Comparison of ENCODE assay signal across 24 mouse cellular contexts in the genomic region with DNA sequence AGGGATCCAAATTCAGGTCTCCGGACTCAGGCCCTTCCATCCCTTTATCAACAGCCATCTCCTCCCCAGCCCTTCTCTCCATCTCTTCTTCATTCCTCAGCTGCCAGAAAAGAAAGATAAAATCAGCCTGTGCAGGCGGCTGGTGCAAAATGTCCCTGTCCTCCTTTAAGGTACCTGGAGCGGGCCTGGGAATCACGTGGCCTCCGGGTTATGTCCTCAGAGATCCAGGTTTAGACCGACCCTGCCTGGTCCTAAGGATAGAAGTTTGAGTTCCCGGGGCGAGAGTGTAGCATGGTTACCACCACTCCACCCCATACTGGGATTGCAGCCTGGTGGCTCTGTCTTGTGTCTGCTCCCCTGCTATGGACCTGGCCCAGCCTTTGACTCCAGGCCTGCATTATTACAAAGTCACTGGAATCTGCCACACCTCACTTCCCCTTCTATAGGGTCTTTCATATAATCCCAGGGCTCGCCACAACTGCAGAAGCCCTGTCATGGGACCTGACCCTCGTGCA. TPM values are rescaled to one million over a fixed set of nuclear protein-coding genes. Genes with fewer than 3 reads are reported as not detected.
A peak's percentile ranks its signal among the peaks of the same experiment; 100 is the strongest.
DNase-seq lines count a peak whose midpoint lies in the region; ATAC-seq and TF ChIP-seq lines count a peak whose summit lies in the region.
"Had no signal": no experiment of that assay in that cellular context is flagged by ENCODE, and none has a peak within 500 bp of the region (broad histone marks: within the 10 kb centered on the region; RNA-seq: fewer than 3 reads in every experiment).

No protein-coding gene starts in this region.

- DNase-seq in heart, adult 11 months, result peak; percentile 96
- no peak for DNase-seq in heart, postnatal 25 days (ENCODE audit: low spot score)
- DNase-seq in heart, postnatal 0 days (ENCODE audit: low spot score), result no peak
- no peak for DNase-seq in heart, postnatal 4 days
- no peak for DNase-seq in lung, postnatal 0 days (ENCODE audit: low spot score)
- no peak for DNase-seq in lung, postnatal 36 days
- no peak for DNase-seq in thymus, adult 18-20 months
- DNase-seq: adrenal gland, postnatal 25 days; cerebellum, adult 9-10 months; layer of hippocampus, adult 9-11 months; liver, postnatal 0 days; retina, postnatal 1 day; right cerebral cortex, postnatal 25 days; spleen, adult 18-20 months had no signal

- no peak overlapping the region for H3K4me3 ChIP-seq in heart, postnatal 0 days (ENCODE audit: low read depth, low read length)
- no peak overlapping the region for H3K4me3 ChIP-seq in lung, postnatal 0 days (ENCODE audit: low read depth, low read length)
- H3K4me3 ChIP-seq in embryonic fibroblast, embryonic 13.5 days (ENCODE audit: insufficient read depth, low read length), result no peak overlapping the region
- H3K4me3 ChIP-seq: forebrain, embryonic 12.5 days; midbrain, embryonic 10.5 days; myocyte; neural tube, embryonic 13.5 days had no signal

- WGBS in heart, postnatal 0 days, result 81% methylated on average over 10 of the region's 10 CpGs
- 79% methylated on average over 10 of the region's 10 CpGs for WGBS in lung, postnatal 0 days

- H3K27ac ChIP-seq in heart, postnatal 0 days (ENCODE audit: low read depth), result peak overlapping the region; percentile 85
- H3K27ac ChIP-seq in lung, postnatal 0 days (ENCODE audit: low read length), result peak overlapping the region; percentile 69
- H3K27ac ChIP-seq in embryonic fibroblast, embryonic 13.5 days (ENCODE audit: insufficient read depth, low read length), result peak overlapping the region; percentile 8; the same call in 1 of the 2 replicates
- H3K27ac ChIP-seq: forebrain, embryonic 12.5 days; hindbrain, embryonic 14.5 days; macrophage; midbrain, embryonic 10.5 days; neural tube, embryonic 13.5 days had no signal

- no peaks in the 10 kb centered on the region for H3K9me3 ChIP-seq in heart, postnatal 0 days (replicated peaks; ENCODE audit: control insufficient read depth, low read length)
- H3K9me3 ChIP-seq in lung, postnatal 0 days (ENCODE audit: low read length), result no peaks in the 10 kb centered on the region
- H3K9me3 ChIP-seq: forebrain, embryonic 12.5 days; midbrain, embryonic 10.5 days; neural tube, embryonic 13.5 days had no signal

- no peak for TF ChIP-seq EP300 in heart, postnatal 0 days (IDR thresholded peaks at IDR 0.05; ENCODE audit: low read depth)
- TF ChIP-seq EP300 in lung, postnatal 0 days (IDR thresholded peaks at IDR 0.05), result no peak

- TF ChIP-seq CTCF in heart, postnatal 0 days (IDR thresholded peaks at IDR 0.05; ENCODE audit: low read depth), result no peak
- no peak for TF ChIP-seq CTCF in lung, postnatal 0 days (IDR thresholded peaks at IDR 0.05)
- TF ChIP-seq CTCF in embryonic fibroblast, embryonic 13.5 days (IDR thresholded peaks at IDR 0.05; ENCODE audit: borderline replicate concordance, insufficient read depth, low read length), result no peak

- no peak for ATAC-seq in heart, postnatal 0 days (ENCODE audit: insufficient read depth, low read depth)
- no peak for ATAC-seq in lung, postnatal 0 days
- ATAC-seq: inflammation-experienced regulatory T-cells, adult 6 months; liver, postnatal 0 days; midbrain, embryonic 16.5 days had no signal

- no peak overlapping the region for H3K9ac ChIP-seq in heart, postnatal 0 days (replicated peaks; ENCODE audit: low read depth, low read length)
- no peak overlapping the region for H3K9ac ChIP-seq in lung, postnatal 0 days (replicated peaks; ENCODE audit: low read depth)
- H3K9ac ChIP-seq: forebrain, embryonic 12.5 days; hindbrain, embryonic 14.5 days; liver, postnatal 0 days; neural tube, embryonic 13.5 days had no signal

- no peak for TF ChIP-seq POLR2A in embryonic fibroblast, embryonic 13.5 days (IDR thresholded peaks at IDR 0.05; ENCODE audit: low read depth, low read length)

- H3K27me3 ChIP-seq in heart, postnatal 0 days (ENCODE audit: control insufficient read depth, insufficient read depth, low read length), result no peaks in the 10 kb centered on the region
- no peaks in the 10 kb centered on the region for H3K27me3 ChIP-seq in lung, postnatal 0 days (replicated peaks; ENCODE audit: insufficient read depth, low read length)
- H3K27me3 ChIP-seq: forebrain, embryonic 12.5 days; neural tube, embryonic 13.5 days had no signal

- peaks cover 42% of the 10 kb centered on the region for H3K36me3 ChIP-seq in heart, postnatal 0 days (replicated peaks; ENCODE audit: control insufficient read depth, insufficient read depth, low read length)
- peaks cover 10% of the 10 kb centered on the region for H3K36me3 ChIP-seq in lung, postnatal 0 days (ENCODE audit: insufficient read depth, low read length)

- H3K4me1 ChIP-seq in heart, postnatal 0 days (ENCODE audit: control insufficient read depth, insufficient read depth), result peaks cover 7% of the 10 kb centered on the region; the same call in 1 of the 2 replicates
- H3K4me1 ChIP-seq in lung, postnatal 0 days (ENCODE audit: insufficient read depth, low read depth, low read length), result no peaks in the 10 kb centered on the region; the same call in 1 of the 2 replicates
- peaks cover 20% of the 10 kb centered on the region for H3K4me1 ChIP-seq in embryonic fibroblast, embryonic 13.5 days (ENCODE audit: control insufficient read depth, insufficient read depth, low read length)
- H3K4me1 ChIP-seq: forebrain, embryonic 12.5 days; midbrain, embryonic 10.5 days had no signal

- no peak overlapping the region for H3K4me2 ChIP-seq in heart, postnatal 0 days (ENCODE audit: low read depth, low read length)
- no peak overlapping the region for H3K4me2 ChIP-seq in lung, postnatal 0 days (replicated peaks; ENCODE audit: low read depth, low read length)
- H3K4me2 ChIP-seq: forebrain, embryonic 12.5 days; hindbrain, embryonic 14.5 days; liver, embryonic 11.5 days; neural tube, embryonic 13.5 days had no signal

- intact Hi-C loops in heart, postnatal 25 days (cut with DNase I), result no loop called here

RNA-seq across cellular contexts. Expression of gene Rilpl1, which starts 20.6 kb away (rescaled TPM):
- total RNA-seq in heart, postnatal 25 days (2021), result 100 to 1,000 TPM; 191 to 222 TPM
- total RNA-seq in heart, postnatal 0 days (2014; rRNA removed; ENCODE audit: low replicate concordance), result 34.7 and 52.1 TPM in 2 replicates
- 39.0 and 40.5 TPM in 2 replicates for polyA plus RNA-seq in heart, postnatal 0 days (2015; fragmentation: Nextera tagmentation; extraction: Ambion mirVana)
- 10 to 100 TPM; 50.3 to 53.6 TPM for total RNA-seq in heart, postnatal 4 days (2021)
- 24.4 and 26.6 TPM in 2 replicates for polyA plus RNA-seq in lung, postnatal 0 days (2015; fragmentation: Nextera tagmentation; extraction: Ambion mirVana)
- 19.8 and 23.2 TPM in 2 replicates for polyA plus RNA-seq in embryonic fibroblast, embryonic 13.5 days (2011; ENCODE audit: insufficient read length, low read depth, missing spikeins)

RNA-seq across cellular contexts. Expression of gene Snrnp35, which starts 27.7 kb away (rescaled TPM):
- 10 to 100 TPM; 10.0 to 12.7 TPM for total RNA-seq in heart, postnatal 25 days (2021)
- total RNA-seq in heart, postnatal 0 days (2014; rRNA removed; ENCODE audit: low replicate concordance), result 0.50 and 4.4 TPM in 2 replicates
- 14.0 and 14.6 TPM in 2 replicates for polyA plus RNA-seq in heart, postnatal 0 days (2015; fragmentation: Nextera tagmentation; extraction: Ambion mirVana)
- 10 to 100 TPM; 19.3 to 23.5 TPM for total RNA-seq in heart, postnatal 4 days (2021)
- 11.7 and 12.8 TPM in 2 replicates for polyA plus RNA-seq in lung, postnatal 0 days (2015; fragmentation: Nextera tagmentation; extraction: Ambion mirVana)
- 11.1 and 12.1 TPM in 2 replicates for polyA plus RNA-seq in embryonic fibroblast, embryonic 13.5 days (2011; ENCODE audit: insufficient read length, low read depth, missing spikeins)

RNA-seq across cellular contexts. Expression of gene Tmed2, which starts 29.9 kb away (rescaled TPM):
- 100 to 1,000 TPM; 165 to 178 TPM for total RNA-seq in heart, postnatal 25 days (2021)
- 331 and 388 TPM in 2 replicates for total RNA-seq in heart, postnatal 0 days (2014; rRNA removed; ENCODE audit: low replicate concordance)
- 389 and 404 TPM in 2 replicates for polyA plus RNA-seq in heart, postnatal 0 days (2015; fragmentation: Nextera tagmentation; extraction: Ambion mirVana)
- 100 to 1,000 TPM; 217 to 226 TPM for total RNA-seq in heart, postnatal 4 days (2021)
- 478 and 479 TPM in 2 replicates for polyA plus RNA-seq in lung, postnatal 0 days (2015; fragmentation: Nextera tagmentation; extraction: Ambion mirVana)
- 510 and 665 TPM in 2 replicates for polyA plus RNA-seq in embryonic fibroblast, embryonic 13.5 days (2011; ENCODE audit: insufficient read length, low read depth, missing spikeins)

RNA-seq across cellular contexts. Expression of gene Rilpl2, which starts 32.4 kb away (rescaled TPM):
- total RNA-seq in heart, postnatal 25 days (2021), result 1 to 10 TPM; 7.9 to 9.4 TPM
- 8.4 and 12.4 TPM in 2 replicates for total RNA-seq in heart, postnatal 0 days (2014; rRNA removed; ENCODE audit: low replicate concordance)
- polyA plus RNA-seq in heart, postnatal 0 days (2015; fragmentation: Nextera tagmentation; extraction: Ambion mirVana), result 14.9 and 15.4 TPM in 2 replicates
- 10 to 100 TPM in 1 of 2 experiments, 1 to 10 TPM in 1; 8.3 to 10.9 TPM for total RNA-seq in heart, postnatal 4 days (2021)
- polyA plus RNA-seq in lung, postnatal 0 days (2015; fragmentation: Nextera tagmentation; extraction: Ambion mirVana), result 31.5 and 32.7 TPM in 2 replicates
- polyA plus RNA-seq in embryonic fibroblast, embryonic 13.5 days (2011; ENCODE audit: insufficient read length, low read depth, missing spikeins), result 12.2 and 13.8 TPM in 2 replicates

RNA-seq across cellular contexts. Expression of gene Ddx55, which starts 42.1 kb away (rescaled TPM):
- total RNA-seq in heart, postnatal 25 days (2021), result 1 to 10 TPM; 5.4 to 6.0 TPM
- total RNA-seq in heart, postnatal 0 days (2014; rRNA removed; ENCODE audit: low replicate concordance), result 1.1 and 5.2 TPM in 2 replicates
- 4.9 and 5.9 TPM in 2 replicates for polyA plus RNA-seq in heart, postnatal 0 days (2015; fragmentation: Nextera tagmentation; extraction: Ambion mirVana)
- 1 to 10 TPM; 7.8 to 8.5 TPM for total RNA-seq in heart, postnatal 4 days (2021)
- 6.3 and 6.7 TPM in 2 replicates for polyA plus RNA-seq in lung, postnatal 0 days (2015; fragmentation: Nextera tagmentation; extraction: Ambion mirVana)
- 8.1 and 9.2 TPM in 2 replicates for polyA plus RNA-seq in embryonic fibroblast, embryonic 13.5 days (2011; ENCODE audit: insufficient read length, low read depth, missing spikeins)

Comparison
In these comparisons a context has a peak if more than half of its experiments do, and no peak if none do; other contexts are left out.
1. H3K27ac ChIP-seq: peak in every context shown above with its lines; median percentile 85 in heart, postnatal 0 days; 69 in lung, postnatal 0 days; 8 in embryonic fibroblast, embryonic 13.5 days.